Mouse (Mus musculus) spleen, adult 2 months (tissue): Measurements from ENCODE around the gene Glp2r.

Source experiments
- CTCF ChIP-seq: fragments of 200-500 bp; IDR thresholded peaks from 2 replicates; pipeline ENCODE4 v1.5.1; 2011; ENCODE audit warnings: mild to moderate bottlenecking, inconsistent platforms; ENCODE audit not compliant: insufficient read depth, insufficient read length, insufficient replicate concordance; ENCODE audit errors: extremely low read depth
- POLR2A ChIP-seq: fragments of 200-500 bp; IDR thresholded peaks from 2 replicates; pipeline ENCODE4 v1.6.1; 2011; ENCODE audit warnings: low read depth, low read length, inconsistent platforms

- TF ChIP-seq CTCF = no peak
- no peak for TF ChIP-seq POLR2A
Measured at GRCm38 (mm10) chr11:67651731-67652130, 119.2 kb downstream of the Glp2r start.
